Mouse (Mus musculus): ENCODE measurements around the gene Krtap31-1.
"Not testable (repeated sequence)": the region's sequence is repeated elsewhere in the genome, so short reads cannot be mapped to it uniquely, and the experiment has no call there.

Gene Krtap31-1

DNA sequence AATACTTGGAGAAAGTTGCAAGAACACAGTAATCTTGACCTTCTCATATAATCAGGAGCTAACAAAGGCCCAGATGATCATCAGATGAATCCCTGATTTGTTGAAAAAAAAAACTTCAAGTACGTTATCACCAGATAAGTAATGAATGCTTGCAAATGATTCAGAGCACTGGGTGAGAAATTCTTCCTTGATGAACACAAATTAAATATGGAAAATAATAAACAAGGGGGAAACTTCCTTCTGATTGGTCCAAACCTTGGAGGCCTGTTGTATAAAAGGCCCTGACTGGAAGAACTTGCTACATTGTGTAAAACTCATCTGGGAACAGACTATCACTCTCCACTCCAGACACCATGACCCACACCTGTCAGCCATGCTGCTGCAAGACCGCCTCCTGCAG lies at the start of gene Krtap31-1:
Gene Krtap31-1, plus strand, starts transcription at position 301 of the 400 bp plus-strand sequence.
- no peak for DNase-seq (ENCODE audit: low read depth, low spot score)

DNA sequence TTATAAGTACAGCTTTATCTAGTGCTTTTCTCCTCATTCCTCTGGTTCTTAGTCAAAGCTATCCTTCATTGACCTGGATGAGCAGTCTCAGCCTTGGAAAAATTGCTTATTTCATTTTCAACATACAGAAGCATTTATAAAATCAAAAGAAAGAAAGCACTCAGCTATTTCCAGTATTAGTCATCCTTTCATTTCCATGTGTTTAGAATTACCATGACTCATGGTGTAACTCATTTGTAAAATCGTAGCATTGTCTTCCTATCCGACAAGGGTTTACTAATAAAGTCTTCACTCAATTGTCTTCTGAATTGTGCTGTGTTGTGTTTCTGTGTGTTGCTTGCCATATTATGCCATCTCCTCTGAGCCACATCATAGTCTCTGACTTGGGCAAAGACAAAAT lies 49.0 kb upstream of the Krtap31-1 start:
- peak; percentile 12 for DNase-seq (ENCODE audit: low read depth, low spot score)

DNA sequence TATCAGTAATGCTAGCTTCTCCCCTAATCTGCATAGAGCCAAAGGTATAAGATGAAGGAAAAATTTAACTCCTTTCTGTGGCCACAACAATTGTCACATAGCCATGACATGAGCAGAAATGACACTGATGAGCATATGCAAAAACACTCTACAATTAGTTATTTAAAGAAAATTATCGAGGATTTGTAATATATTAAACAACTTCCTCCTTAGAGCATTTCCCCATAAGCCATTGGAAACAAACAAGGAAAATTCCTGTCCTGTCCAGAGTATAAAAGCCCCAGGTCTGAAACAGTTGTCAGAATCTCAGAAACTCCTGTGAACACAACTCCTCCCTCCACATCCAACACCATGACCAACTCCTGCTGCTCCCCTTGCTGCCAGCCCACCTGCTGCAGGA lies 43.5 kb upstream of the Krtap31-1 start, which contains the start of gene Gm11559:
Gene Gm11559, plus strand, starts transcription at position 301 of the 400 bp plus-strand sequence.
- not testable (repeated sequence) for DNase-seq (ENCODE audit: low read depth, low spot score)

DNA sequence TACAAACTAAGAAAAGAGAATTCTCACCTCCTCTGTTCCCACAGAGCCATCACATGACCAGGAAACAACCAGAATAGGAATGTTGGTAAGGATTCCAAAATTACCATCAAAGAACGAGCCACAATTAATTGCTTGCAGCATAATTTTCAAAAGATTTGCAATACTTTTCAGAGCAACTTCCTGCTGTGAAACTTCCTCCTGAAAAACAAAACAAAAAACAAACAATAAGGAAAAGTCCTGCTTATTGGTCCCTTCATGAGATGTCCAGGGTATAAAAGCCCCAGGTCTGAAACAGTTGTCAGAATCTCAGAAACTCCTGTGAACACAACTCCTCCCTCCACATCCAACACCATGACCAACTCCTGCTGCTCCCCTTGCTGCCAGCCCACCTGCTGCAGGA lies 34.6 kb upstream of the Krtap31-1 start, which contains the start of gene Krtap9-1:
Gene Krtap9-1, plus strand, starts transcription at position 301 of the 400 bp plus-strand sequence.
- not testable (repeated sequence) for DNase-seq (ENCODE audit: low read depth, low spot score)

DNA sequence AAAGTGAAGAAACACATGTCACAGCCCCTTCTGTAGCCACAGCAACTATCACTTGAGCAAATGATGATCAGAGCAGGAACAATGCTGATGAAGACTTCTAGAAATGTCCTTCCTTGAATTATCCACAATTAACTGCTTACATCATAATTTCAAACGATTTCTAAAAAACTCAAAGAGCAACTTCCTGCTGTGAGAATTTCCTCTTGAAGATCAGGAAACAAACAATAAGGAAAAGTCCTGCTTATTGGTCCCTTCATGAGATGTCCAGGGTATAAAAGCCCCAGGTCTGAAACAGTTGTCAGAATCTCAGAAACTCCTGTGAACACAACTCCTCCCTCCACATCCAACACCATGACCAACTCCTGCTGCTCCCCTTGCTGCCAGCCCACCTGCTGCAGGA lies 28.8 kb upstream of the Krtap31-1 start, which contains the start of gene Gm11567:
Gene Gm11567, plus strand, starts transcription at position 301 of the 400 bp plus-strand sequence.
- DNase-seq (ENCODE audit: low read depth, low spot score) = not testable (repeated sequence)

DNA sequence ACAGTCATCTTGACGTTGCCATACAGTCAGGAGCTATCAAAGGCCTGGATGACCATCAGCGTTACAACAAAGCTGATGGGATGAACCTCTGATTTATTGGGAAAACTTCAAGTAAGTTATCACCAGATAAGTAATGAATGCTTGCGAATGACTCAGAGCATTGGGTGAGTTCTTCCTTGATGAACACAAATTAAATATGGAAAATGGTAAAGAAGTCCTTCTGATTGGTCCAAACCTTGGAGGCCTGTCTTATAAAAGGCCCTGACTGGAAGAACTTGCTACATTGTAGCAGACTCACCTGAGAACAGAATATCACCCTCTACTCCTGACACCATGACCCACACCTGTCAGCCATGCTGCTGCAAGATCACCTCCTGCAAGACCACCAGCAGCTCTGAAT lies 6.7 kb downstream of the Krtap31-1 start, which contains the start of gene Gm11565:
Gene Gm11565, plus strand, starts transcription at position 301 of the 400 bp plus-strand sequence.
- DNase-seq (ENCODE audit: low read depth, low spot score) = no peak

DNA sequence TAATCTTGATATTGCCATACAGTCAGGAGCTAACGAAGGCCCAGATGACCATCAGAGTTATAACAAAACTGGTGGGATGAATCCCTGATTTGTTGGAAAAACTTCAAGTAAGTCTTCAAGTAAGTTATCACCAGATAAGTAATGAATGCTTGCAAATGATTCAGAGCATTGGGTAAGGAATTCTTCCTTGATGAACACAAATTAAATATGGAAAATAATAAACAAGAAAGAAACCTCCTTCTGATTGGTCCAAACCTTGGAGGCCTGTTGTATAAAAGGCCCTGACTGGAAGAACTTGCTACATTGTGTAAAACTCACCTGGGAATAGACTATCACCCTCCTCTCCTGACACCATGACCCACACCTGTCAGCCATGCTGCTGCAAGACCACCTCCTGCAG lies 28.3 kb downstream of the Krtap31-1 start, which contains the start of gene Krtap31-2:
Gene Krtap31-2, plus strand, starts transcription at position 301 of the 400 bp plus-strand sequence.
- DNase-seq (ENCODE audit: low read depth, low spot score) = no peak

DNA sequence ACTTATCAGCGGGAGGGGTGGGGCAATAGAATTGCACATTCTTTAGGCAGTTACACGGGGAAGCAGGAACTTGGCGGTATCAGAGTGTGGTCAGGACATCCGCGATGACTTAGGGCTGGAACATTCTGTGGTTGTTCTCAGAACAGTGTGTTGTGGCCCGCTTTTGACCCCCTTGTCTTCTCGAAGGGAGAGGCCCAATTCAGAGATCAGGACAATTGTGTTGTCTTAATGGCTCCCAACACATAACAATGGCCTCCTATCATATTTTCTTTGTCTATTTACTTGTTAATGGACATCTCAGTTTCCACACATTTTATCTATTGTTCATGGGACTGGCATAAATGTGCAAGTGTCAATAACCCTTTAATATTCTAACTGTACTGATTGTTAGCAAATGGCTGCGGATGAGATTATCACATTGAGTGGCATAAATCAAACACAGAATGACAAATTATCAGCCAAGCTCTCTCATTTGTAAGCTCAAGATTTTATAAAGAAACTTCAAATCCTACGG lies 30.1 kb downstream of the Krtap31-1 start:
- no peak for DNase-seq (ENCODE audit: low read depth, low spot score)

DNA sequence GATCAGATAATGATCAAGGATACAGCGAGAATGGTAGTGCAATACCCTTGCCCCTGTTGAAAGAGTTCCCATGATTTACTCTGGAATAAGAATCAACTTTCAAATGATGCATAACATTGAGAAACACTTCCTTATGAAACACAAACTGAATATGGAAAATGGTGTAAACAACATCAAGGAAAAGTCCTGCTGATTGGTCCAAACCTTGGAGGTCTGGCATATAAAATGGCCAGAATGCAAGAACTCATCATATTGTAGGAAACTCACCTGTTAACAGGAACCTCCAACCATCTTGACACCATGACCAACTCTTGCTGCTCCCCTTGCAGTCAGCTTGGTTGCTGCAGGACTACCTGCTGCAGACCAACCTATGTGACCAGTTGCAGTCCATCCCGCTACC lies 40.5 kb downstream of the Krtap31-1 start, which contains the start of gene Krtap9-5:
Gene Krtap9-5, plus strand, starts transcription at position 301 of the 400 bp plus-strand sequence.
- DNase-seq (ENCODE audit: low read depth, low spot score) = no peak

All from brain, adult 2 months (tissue).